Mouse (Mus musculus) heart, postnatal 0 days (tissue): ENCODE data around the gene Arhgef17.

Experiments
- CTCF ChIP-seq: IDR thresholded peaks from 2 replicates; pipeline ENCODE4 v1.5.1; 2016; ENCODE audit warnings: antibody characterized with exemption, control low read depth, low read depth
- EP300 ChIP-seq: IDR thresholded peaks from 2 replicates; pipeline ENCODE4 v1.6.1; 2016; ENCODE audit warnings: antibody characterized with exemption, low read depth

DNA sequence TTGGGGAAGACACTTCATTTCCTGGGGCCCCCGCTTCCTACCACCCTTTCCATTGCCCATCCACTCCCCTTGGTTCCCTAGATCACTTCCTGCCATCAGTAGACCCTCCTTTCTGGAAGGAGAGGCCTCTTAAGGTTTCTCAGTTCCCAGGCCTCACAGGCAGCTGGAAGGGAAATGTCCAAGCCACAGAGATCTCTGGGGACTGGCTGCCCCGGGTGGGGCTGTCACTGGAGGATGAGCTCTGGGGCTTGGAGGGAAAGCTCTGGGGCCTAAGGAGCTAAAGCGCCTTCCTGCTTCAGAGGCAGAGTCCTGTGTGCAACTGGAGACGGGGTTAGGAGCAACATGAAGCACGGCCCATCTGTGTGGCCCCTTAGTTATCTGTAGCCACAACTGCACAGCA is 27.3 kb downstream of the Arhgef17 start:
- no peak for TF ChIP-seq CTCF
- TF ChIP-seq EP300, result no peak
